In genomic region chr5:149909108-149909739, GRCm38 (mm10) we compare ENCODE assay signal across 9 mouse cellular contexts.
DNase-seq lines count a peak whose midpoint lies in the region; ATAC-seq lines count a peak whose summit lies in the region.
"Had no signal": no experiment of that assay in that cellular context is flagged by ENCODE, and none has a peak within 500 bp of the region (broad histone marks: within the 10 kb centered on the region; RNA-seq: fewer than 3 reads in every experiment).

No protein-coding gene starts in this region.

- 76% methylated on average over 13 of the region's 13 CpGs for WGBS in hindbrain, embryonic 10.5 days
- WGBS in hindbrain, embryonic 16.5 days, result 75% methylated on average over 13 of the region's 13 CpGs
- WGBS in midbrain, embryonic 14.5 days, result 85% methylated on average over 13 of the region's 13 CpGs

- H3K9me3 ChIP-seq in hindbrain, embryonic 10.5 days, result no peaks in the 10 kb centered on the region
- H3K9me3 ChIP-seq in hindbrain, embryonic 16.5 days (ENCODE audit: control insufficient read depth, low read length), result no peaks in the 10 kb centered on the region
- H3K9me3 ChIP-seq in midbrain, embryonic 14.5 days (ENCODE audit: control insufficient read depth, low read length), result no peaks in the 10 kb centered on the region

- peak overlapping the region; percentile 12; the same call in 1 of the 2 replicates for H3K27ac ChIP-seq in hindbrain, embryonic 10.5 days
- no peak overlapping the region for H3K27ac ChIP-seq in hindbrain, embryonic 16.5 days (ENCODE audit: low read depth, low read length)
- no peak overlapping the region for H3K27ac ChIP-seq in midbrain, embryonic 14.5 days (replicated peaks; ENCODE audit: low read depth, low read length)

- DNase-seq in hindbrain, embryonic 10.5 days (ENCODE audit: low spot score), result no peak
- DNase-seq in embryo, embryonic 11.5 days (ENCODE audit: low read depth, low spot score), result peak; percentile 46
- DNase-seq in kidney, adult 18-20 months, result peak; percentile 11
- DNase-seq in natural killer cell, adult 2 months (ENCODE audit: low spot score in 2 of 2), result no peak
- DNase-seq in midbrain, embryonic 14.5 days, result no peak
- DNase-seq in right cerebral cortex, postnatal 36 days (ENCODE audit: low spot score in 2 of 2), result no peak
- DNase-seq: lung, postnatal 36 days had no signal

- no peak overlapping the region for H3K9ac ChIP-seq in hindbrain, embryonic 16.5 days (ENCODE audit: low read depth, low read length)
- H3K9ac ChIP-seq in midbrain, embryonic 14.5 days (replicated peaks; ENCODE audit: low read length), result no peak overlapping the region

- no peak overlapping the region for H3K4me2 ChIP-seq in hindbrain, embryonic 16.5 days (ENCODE audit: low read length)
- no peak overlapping the region for H3K4me2 ChIP-seq in midbrain, embryonic 14.5 days (ENCODE audit: low read length)

- ATAC-seq in hindbrain, embryonic 16.5 days, result no peak
- peak; percentile 40 for ATAC-seq in megakaryocyte progenitor cell, adult 5-6 weeks (replicated peaks; ENCODE audit: poor library complexity)
- no peak for ATAC-seq in midbrain, embryonic 14.5 days (ENCODE audit: low FRiP score, low TSS enrichment)

- no peaks in the 10 kb centered on the region for H3K4me1 ChIP-seq in hindbrain, embryonic 10.5 days (replicated peaks)
- H3K4me1 ChIP-seq in hindbrain, embryonic 16.5 days (ENCODE audit: control insufficient read depth, insufficient read depth, low read depth, low read length), result no peaks in the 10 kb centered on the region
- H3K4me1 ChIP-seq in midbrain, embryonic 14.5 days (ENCODE audit: control insufficient read depth, insufficient read depth, low read length), result no peaks in the 10 kb centered on the region

- H3K36me3 ChIP-seq in hindbrain, embryonic 10.5 days, result no peaks in the 10 kb centered on the region
- no peaks in the 10 kb centered on the region for H3K36me3 ChIP-seq in hindbrain, embryonic 16.5 days (ENCODE audit: control insufficient read depth, insufficient read depth, low read length)
- no peaks in the 10 kb centered on the region for H3K36me3 ChIP-seq in midbrain, embryonic 14.5 days (ENCODE audit: control insufficient read depth, insufficient read depth, low read length)

- H3K27me3 ChIP-seq in hindbrain, embryonic 10.5 days (ENCODE audit: insufficient read depth, poor library complexity, severe bottlenecking), result no peaks in the 10 kb centered on the region
- H3K27me3 ChIP-seq in hindbrain, embryonic 16.5 days (replicated peaks; ENCODE audit: control insufficient read depth, insufficient read depth, low read length), result no peaks in the 10 kb centered on the region
- H3K27me3 ChIP-seq in midbrain, embryonic 14.5 days (ENCODE audit: control insufficient read depth, insufficient read depth, low read length), result no peaks in the 10 kb centered on the region

- no peak overlapping the region for H3K4me3 ChIP-seq in hindbrain, embryonic 10.5 days
- H3K4me3 ChIP-seq in hindbrain, embryonic 16.5 days (ENCODE audit: low read length), result no peak overlapping the region
- no peak overlapping the region for H3K4me3 ChIP-seq in midbrain, embryonic 14.5 days (replicated peaks; ENCODE audit: low read depth, low read length)

Comparison
In these comparisons a context has a peak if more than half of its experiments do, and no peak if none do; other contexts are left out.
1. DNase-seq: peak in embryo, embryonic 11.5 days (single experiment) and kidney, adult 18-20 months (single experiment); none in hindbrain, embryonic 10.5 days (single experiment), natural killer cell, adult 2 months (0 of 2), midbrain, embryonic 14.5 days (single experiment) and right cerebral cortex, postnatal 36 days (0 of 2).